Mouse (Mus musculus) urinary bladder, postnatal 4 days (tissue): ENCODE data around the gene Olfml3.

Experiments used
- DNase-seq, 2 experiments: peaks; one replicate each; pipeline ENCODE4 v3.0.0; 2021 to 2022; ENCODE audit warnings: low spot score in 2 of 2

Olfml3 gene

GRCm38 (mm10) chr3:103709470-103710040 lies 28.2 kb downstream of the Olfml3 start:
- DNase-seq, result no peak

GRCm38 (mm10) chr3:103705426-103705825 lies 32.4 kb downstream of the Olfml3 start:
- DNase-seq, result no peak

GRCm38 (mm10) chr3:103704661-103705060 lies 33.1 kb downstream of the Olfml3 start:
- DNase-seq, result no peak

- DNase-seq, result no peak
These were observed 41.3 kb downstream of the Olfml3 start for GRCm38 (mm10) chr3:103696388-103696925.

- no peak for DNase-seq
These were observed 42.2 kb downstream of the Olfml3 start for GRCm38 (mm10) chr3:103695556-103695955.

- DNase-seq, result no peak
These were observed 47.3 kb downstream of the Olfml3 start for GRCm38 (mm10) chr3:103690506-103690905.

GRCm38 (mm10) chr3:103689043-103689442 lies 48.8 kb downstream of the Olfml3 start:
- DNase-seq, result no peak

- DNase-seq, result no peak
These were observed 53.9 kb downstream of the Olfml3 start for GRCm38 (mm10) chr3:103683966-103684319.

- DNase-seq, result no peak
These were observed 54.4 kb downstream of the Olfml3 start for GRCm38 (mm10) chr3:103683234-103683965.

GRCm38 (mm10) chr3:103682473-103682872 lies 55.3 kb downstream of the Olfml3 start:
- no peak for DNase-seq

- no peak for DNase-seq
These were observed 59.0 kb downstream of the Olfml3 start for GRCm38 (mm10) chr3:103678811-103679210.

GRCm38 (mm10) chr3:103672716-103673115 lies 65.1 kb downstream of the Olfml3 start:
- DNase-seq, result no peak
